Mouse (Mus musculus): ENCODE measurements around the gene Pphln1.

The Pphln1 gene

DNA sequence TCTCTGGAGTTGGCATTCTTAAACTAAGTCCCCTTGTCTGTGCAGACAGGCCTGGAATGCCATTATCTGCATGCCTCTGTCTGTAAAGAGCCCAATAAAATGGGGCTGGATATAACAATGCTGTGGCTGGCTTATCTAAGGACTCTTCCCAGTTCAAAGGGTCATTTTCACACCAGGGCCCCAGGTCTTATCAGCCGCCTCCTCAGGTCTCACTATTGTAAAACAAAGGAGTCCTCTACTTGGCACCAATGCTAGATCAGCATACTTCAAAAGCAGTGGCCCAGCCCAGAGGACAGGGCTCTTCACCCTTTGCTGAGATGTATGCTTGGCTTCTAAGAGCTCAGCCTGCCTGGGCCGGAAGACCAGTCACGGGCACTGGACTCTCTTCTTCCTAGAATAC, 141.3 kb downstream of the Pphln1 start:
- no peak for DNase-seq (ENCODE audit: low read depth)
